Mouse (Mus musculus): ENCODE measurements around the gene St6galnac5.

- TF ChIP-seq CTCF (conservative IDR thresholded peaks at IDR 0.05; ENCODE audit: low read length) = no peak
- no peak for TF ChIP-seq POU5F1 (IDR thresholded peaks at IDR 0.05; ENCODE audit: borderline replicate concordance, low read length)
- TF ChIP-seq NANOG (IDR thresholded peaks at IDR 0.05; ENCODE audit: borderline replicate concordance, low read length) = no peak
Observed at GRCm38 (mm10) chr3:152907683-152908082, 74.4 kb downstream of the St6galnac5 start.

All from E14TG2a.4 (cell line).